Comparison of ENCODE assay signal across 9 mouse cellular contexts in genomic region chrX:136742661-136743103, GRCm38 (mm10). TPM values are rescaled to one million over a fixed set of nuclear protein-coding genes. Genes with fewer than 3 reads are reported as not detected.
A peak's percentile ranks its signal among the peaks of the same experiment; 100 is the strongest.
DNase-seq lines count a peak whose midpoint lies in the region; ATAC-seq and TF ChIP-seq lines count a peak whose summit lies in the region.
"Had no signal": no experiment of that assay in that cellular context is flagged by ENCODE, and none has a peak within 500 bp of the region (broad histone marks: within the 10 kb centered on the region; RNA-seq: fewer than 3 reads in every experiment).

No protein-coding gene starts in this region.

- H3K4me2 ChIP-seq in lung, embryonic 14.5 days: peak overlapping the region; percentile 62

- peak overlapping the region; percentile 61 for H3K9ac ChIP-seq in lung, embryonic 14.5 days

- H3K4me3 ChIP-seq in E14TG2a.4 (replicated peaks; ENCODE audit: low read length): peak overlapping the region; percentile 77
- H3K4me3 ChIP-seq in forebrain, embryonic 10.5 days: peak overlapping the region; percentile 59
- H3K4me3 ChIP-seq in lung, embryonic 14.5 days (ENCODE audit: low read depth, low read length): peak overlapping the region; percentile 57

- no peak for ATAC-seq in lung, embryonic 14.5 days (ENCODE audit: insufficient read depth)

- no peaks in the 10 kb centered on the region for H3K27me3 ChIP-seq in E14TG2a.4 (ENCODE audit: insufficient read depth, low read length)
- H3K27me3 ChIP-seq in forebrain, embryonic 10.5 days (ENCODE audit: poor library complexity, severe bottlenecking): peaks cover 4% of the 10 kb centered on the region; the same call in 1 of the 2 replicates
- H3K27me3 ChIP-seq in lung, embryonic 14.5 days (ENCODE audit: insufficient read depth, low read length): no peaks in the 10 kb centered on the region

- DNase-seq in brain, adult 2 months (ENCODE audit: low read depth, low spot score): peak; percentile 90
- DNase-seq in forebrain, embryonic 10.5 days (ENCODE audit: extremely low spot score, low spot score): peak; percentile 33
- DNase-seq in heart, postnatal 14 days: peak; percentile 43 to 61
- DNase-seq in layer of hippocampus, adult 11-12 months (ENCODE audit: low spot score): peak; percentile 67
- peak; percentile 87 for DNase-seq in lung, embryonic 14.5 days
- DNase-seq in ovary, postnatal 14 days (ENCODE audit: low spot score): peak; percentile 25
- DNase-seq in thymus, postnatal 4 days: peak; percentile 54

- WGBS in forebrain, embryonic 10.5 days: 32% methylated on average over 5 of the region's 5 CpGs
- WGBS in lung, embryonic 14.5 days: 20% methylated on average over 5 of the region's 5 CpGs

- peaks cover 20% of the 10 kb centered on the region; the same call in 1 of the 2 replicates for H3K4me1 ChIP-seq in E14TG2a.4 (replicated peaks; ENCODE audit: low read depth, low read length)
- H3K4me1 ChIP-seq in forebrain, embryonic 10.5 days: peaks cover 6% of the 10 kb centered on the region; the same call in 1 of the 2 replicates
- H3K4me1 ChIP-seq in lung, embryonic 14.5 days (ENCODE audit: insufficient read depth): no peaks in the 10 kb centered on the region

- H3K36me3 ChIP-seq in E14TG2a.4 (ENCODE audit: insufficient read depth, low read length): peaks cover 33% of the 10 kb centered on the region
- peaks cover 16% of the 10 kb centered on the region for H3K36me3 ChIP-seq in forebrain, embryonic 10.5 days (replicated peaks)
- H3K36me3 ChIP-seq in lung, embryonic 14.5 days (ENCODE audit: insufficient read depth): peaks cover 8% of the 10 kb centered on the region; the same call in 1 of the 2 replicates

- H3K9me3 ChIP-seq in E14TG2a.4 (ENCODE audit: low read length): no peaks in the 10 kb centered on the region
- no peaks in the 10 kb centered on the region for H3K9me3 ChIP-seq in forebrain, embryonic 10.5 days
- no peaks in the 10 kb centered on the region for H3K9me3 ChIP-seq in lung, embryonic 14.5 days (ENCODE audit: low read depth, low read length)

- intact Hi-C loops in heart, postnatal 14 days (cut with DNase I): loop anchor here (2.0 to 5.0 kb wide), 2 partner anchors 80 to 276 kb away; partner anchors contain the start of gene Plp1

- peak; percentile 35 for TF ChIP-seq CTCF in E14TG2a.4 (conservative IDR thresholded peaks at IDR 0.05; ENCODE audit: low read length)
- TF ChIP-seq CTCF in lung, embryonic 14.5 days (IDR thresholded peaks at IDR 0.05; ENCODE audit: low read depth): peak; percentile 59

- peak overlapping the region; percentile 91 for H3K27ac ChIP-seq in forebrain, embryonic 10.5 days
- peak overlapping the region; percentile 93 for H3K27ac ChIP-seq in lung, embryonic 14.5 days (ENCODE audit: low read depth)

RNA-seq across cellular contexts. Expression of gene Morf4l2, which starts 0.8 kb away (rescaled TPM):
- polyA plus RNA-seq in forebrain, embryonic 10.5 days (2016; fragmentation: Nextera tagmentation; extraction: Ambion mirVana): 557 and 569 TPM in 2 replicates
- total RNA-seq in heart, postnatal 14 days (2021): 100 to 1,000 TPM in 1 of 2 experiments, 10 to 100 TPM in 1; 98.8 to 113 TPM
- 572 and 614 TPM in 2 replicates for polyA plus RNA-seq in lung, embryonic 14.5 days (2014; fragmentation: Nextera tagmentation; extraction: Ambion mirVana)

RNA-seq across cellular contexts. Expression of gene Tceal1, which starts 34.9 kb away (rescaled TPM):
- polyA plus RNA-seq in forebrain, embryonic 10.5 days (2016; fragmentation: Nextera tagmentation; extraction: Ambion mirVana): 7.0 and 7.7 TPM in 2 replicates
- 1 to 10 TPM; 3.9 to 4.4 TPM for total RNA-seq in heart, postnatal 14 days (2021)
- 10.3 and 10.4 TPM in 2 replicates for polyA plus RNA-seq in lung, embryonic 14.5 days (2014; fragmentation: Nextera tagmentation; extraction: Ambion mirVana)

RNA-seq across cellular contexts. Expression of gene Glra4, which starts 37.3 kb away (rescaled TPM):
- polyA plus RNA-seq in forebrain, embryonic 10.5 days (2016; fragmentation: Nextera tagmentation; extraction: Ambion mirVana): 0.12 and 0.16 TPM in 2 replicates
- not detected for total RNA-seq in heart, postnatal 14 days (2021)
- 0.13 TPM in 1 of 2 replicates, not detected in the other for polyA plus RNA-seq in lung, embryonic 14.5 days (2014; fragmentation: Nextera tagmentation; extraction: Ambion mirVana)
- total RNA-seq: gastrocnemius, postnatal 4 days had no signal

Comparison
In these comparisons a context has a peak if more than half of its experiments do, and no peak if none do; other contexts are left out.
1. DNase-seq: peak in every context shown above with its lines; median percentile 90 in brain, adult 2 months; 87 in lung, embryonic 14.5 days; 67 in layer of hippocampus, adult 11-12 months; 54 in thymus, postnatal 4 days; 52 in heart, postnatal 14 days; 33 in forebrain, embryonic 10.5 days; 25 in ovary, postnatal 14 days.